Mouse (Mus musculus): ENCODE data around the gene Fermt1. TPM values are rescaled to one million over a fixed set of nuclear protein-coding genes. Genes with fewer than 3 reads are reported as not detected.

The Fermt1 gene
- polyA plus RNA-seq, 1 experiment = not detected

GRCm38 (mm10) chr2:132936176-132936575 is 9.5 kb downstream of the Fermt1 start:
- no peak for TF ChIP-seq TCF3 (IDR thresholded peaks at IDR 0.05; ENCODE audit: insufficient read length, low read depth)
- TF ChIP-seq CEBPB (IDR thresholded peaks at IDR 0.05; ENCODE audit: insufficient read depth, poor library complexity, severe bottlenecking) = no peak
- no peak for TF ChIP-seq TCF12 (IDR thresholded peaks at IDR 0.05; ENCODE audit: insufficient read depth, poor library complexity, severe bottlenecking)
- TF ChIP-seq MYOD1 (IDR thresholded peaks at IDR 0.05; ENCODE audit: control insufficient read depth in 1 of 3, insufficient read length in 2 of 3, low read depth in 2 of 3) = no peak
- no peak for TF ChIP-seq E2F4 (IDR thresholded peaks at IDR 0.05; ENCODE audit: insufficient read depth)
- no peak for TF ChIP-seq MYOG (IDR thresholded peaks at IDR 0.05; ENCODE audit: control insufficient read depth in 1 of 3, insufficient read depth in 1 of 3, insufficient read length in 2 of 3, low read depth in 2 of 3)
- no peak for TF ChIP-seq SRF (IDR thresholded peaks at IDR 0.05; ENCODE audit: control insufficient read depth, insufficient read length, low read depth)
- TF ChIP-seq POLR2AphosphoS2 (IDR thresholded peaks at IDR 0.05; ENCODE audit: insufficient read length, low read depth) = no peak
- TF ChIP-seq MAX (IDR thresholded peaks at IDR 0.05; ENCODE audit: low read depth) = no peak
- TF ChIP-seq POLR2A (IDR thresholded peaks at IDR 0.05; ENCODE audit: insufficient read length, low read depth) = no peak
- no peak for TF ChIP-seq USF1 (IDR thresholded peaks at IDR 0.05; ENCODE audit: low read depth)
- TF ChIP-seq REST (IDR thresholded peaks at IDR 0.05; ENCODE audit: insufficient read depth, insufficient read length) = no peak
- H3K27me3 ChIP-seq (ENCODE audit: control insufficient read depth, insufficient read depth, insufficient read length) = no peaks in the 10 kb centered on the region
- no peaks in the 10 kb centered on the region for H3K79me2 ChIP-seq (ENCODE audit: control insufficient read depth, insufficient read depth)
- no peaks in the 10 kb centered on the region for H3K36me3 ChIP-seq (ENCODE audit: control insufficient read depth, insufficient read depth)
- H3K4me3 ChIP-seq = no peak overlapping the region
- no peak overlapping the region for H3ac ChIP-seq (ENCODE audit: control insufficient read depth, insufficient read length)
- H3K4me2 ChIP-seq (ENCODE audit: low read depth) = no peak overlapping the region

GRCm38 (mm10) chr2:132934711-132935110 is 11.0 kb downstream of the Fermt1 start:
- Histone ChIP-seq H3K36me3 (ENCODE audit: control insufficient read depth, insufficient read depth) (no peaks in the 10 kb centered on the region), H3K4me3 (no peak overlapping the region), H3K79me2 (ENCODE audit: control insufficient read depth, insufficient read depth) (no peaks in the 10 kb centered on the region), H3ac (ENCODE audit: control insufficient read depth, insufficient read length) (no peak overlapping the region), H3K27me3 (ENCODE audit: control insufficient read depth, insufficient read depth, insufficient read length) (no peaks in the 10 kb centered on the region), H3K4me2 (ENCODE audit: low read depth) (no peak overlapping the region)
- TF ChIP-seq MYOG (IDR thresholded peaks at IDR 0.05; ENCODE audit: control insufficient read depth in 1 of 3, insufficient read depth in 1 of 3, insufficient read length in 2 of 3, low read depth in 2 of 3) (no peak), TCF12 (IDR thresholded peaks at IDR 0.05; ENCODE audit: insufficient read depth, poor library complexity, severe bottlenecking) (no peak), POLR2A (IDR thresholded peaks at IDR 0.05; ENCODE audit: insufficient read length, low read depth) (no peak), TCF3 (IDR thresholded peaks at IDR 0.05; ENCODE audit: insufficient read length, low read depth) (no peak)

GRCm38 (mm10) chr2:132934142-132934541 is 11.6 kb downstream of the Fermt1 start:
- Histone ChIP-seq H3K4me3 (no peak overlapping the region), H3K36me3 (ENCODE audit: control insufficient read depth, insufficient read depth) (no peaks in the 10 kb centered on the region), H3K27me3 (ENCODE audit: control insufficient read depth, insufficient read depth, insufficient read length) (no peaks in the 10 kb centered on the region), H3K79me2 (ENCODE audit: control insufficient read depth, insufficient read depth) (no peaks in the 10 kb centered on the region), H3K4me2 (ENCODE audit: low read depth) (no peak overlapping the region), H3ac (ENCODE audit: control insufficient read depth, insufficient read length) (no peak overlapping the region)
- TF ChIP-seq E2F4 (IDR thresholded peaks at IDR 0.05; ENCODE audit: insufficient read depth) (no peak), SRF (IDR thresholded peaks at IDR 0.05; ENCODE audit: control insufficient read depth, insufficient read length, low read depth) (no peak), CEBPB (IDR thresholded peaks at IDR 0.05; ENCODE audit: insufficient read depth, poor library complexity, severe bottlenecking) (no peak), MYOD1 (IDR thresholded peaks at IDR 0.05; ENCODE audit: control insufficient read depth in 1 of 3, insufficient read length in 2 of 3, low read depth in 2 of 3) (no peak), TCF3 (IDR thresholded peaks at IDR 0.05; ENCODE audit: insufficient read length, low read depth) (no peak), TCF12 (IDR thresholded peaks at IDR 0.05; ENCODE audit: insufficient read depth, poor library complexity, severe bottlenecking) (no peak), REST (IDR thresholded peaks at IDR 0.05; ENCODE audit: insufficient read depth, insufficient read length) (no peak), MAX (IDR thresholded peaks at IDR 0.05; ENCODE audit: low read depth) (no peak), POLR2AphosphoS2 (IDR thresholded peaks at IDR 0.05; ENCODE audit: insufficient read length, low read depth) (no peak), POLR2A (IDR thresholded peaks at IDR 0.05; ENCODE audit: insufficient read length, low read depth) (no peak), MYOG (IDR thresholded peaks at IDR 0.05; ENCODE audit: control insufficient read depth in 1 of 3, insufficient read depth in 1 of 3, insufficient read length in 2 of 3, low read depth in 2 of 3) (no peak), USF1 (IDR thresholded peaks at IDR 0.05; ENCODE audit: low read depth) (no peak)

GRCm38 (mm10) chr2:132928999-132929398 is 16.7 kb downstream of the Fermt1 start:
- H3K79me2 ChIP-seq (ENCODE audit: control insufficient read depth, insufficient read depth) = no peaks in the 10 kb centered on the region
- no peak overlapping the region for H3ac ChIP-seq (ENCODE audit: control insufficient read depth, insufficient read length)
- H3K4me2 ChIP-seq (ENCODE audit: low read depth) = no peak overlapping the region
- H3K4me3 ChIP-seq = no peak overlapping the region
- no peak for TF ChIP-seq REST (IDR thresholded peaks at IDR 0.05; ENCODE audit: insufficient read depth, insufficient read length)
- TF ChIP-seq MAX (IDR thresholded peaks at IDR 0.05; ENCODE audit: low read depth) = no peak
- TF ChIP-seq CEBPB (IDR thresholded peaks at IDR 0.05; ENCODE audit: insufficient read depth, poor library complexity, severe bottlenecking) = no peak
- no peak for TF ChIP-seq MYOG (IDR thresholded peaks at IDR 0.05; ENCODE audit: control insufficient read depth in 1 of 3, insufficient read depth in 1 of 3, insufficient read length in 2 of 3, low read depth in 2 of 3)
- TF ChIP-seq SRF (IDR thresholded peaks at IDR 0.05; ENCODE audit: control insufficient read depth, insufficient read length, low read depth) = no peak
- TF ChIP-seq TCF12 (IDR thresholded peaks at IDR 0.05; ENCODE audit: insufficient read depth, poor library complexity, severe bottlenecking) = no peak
- no peak for TF ChIP-seq USF1 (IDR thresholded peaks at IDR 0.05; ENCODE audit: low read depth)
- TF ChIP-seq POLR2AphosphoS2 (IDR thresholded peaks at IDR 0.05; ENCODE audit: insufficient read length, low read depth) = no peak
- no peaks in the 10 kb centered on the region for H3K27me3 ChIP-seq (ENCODE audit: control insufficient read depth, insufficient read depth, insufficient read length)
- H3K36me3 ChIP-seq (ENCODE audit: control insufficient read depth, insufficient read depth) = no peaks in the 10 kb centered on the region

- no peaks in the 10 kb centered on the region for H3K36me3 ChIP-seq (ENCODE audit: control insufficient read depth, insufficient read depth)
- no peaks in the 10 kb centered on the region for H3K79me2 ChIP-seq (ENCODE audit: control insufficient read depth, insufficient read depth)
- TF ChIP-seq POLR2A (IDR thresholded peaks at IDR 0.05; ENCODE audit: insufficient read length, low read depth) = no peak
- no peak for TF ChIP-seq REST (IDR thresholded peaks at IDR 0.05; ENCODE audit: insufficient read depth, insufficient read length)
- no peak for TF ChIP-seq MYOG (IDR thresholded peaks at IDR 0.05; ENCODE audit: control insufficient read depth in 1 of 3, insufficient read depth in 1 of 3, insufficient read length in 2 of 3, low read depth in 2 of 3)
- no peak for TF ChIP-seq CEBPB (IDR thresholded peaks at IDR 0.05; ENCODE audit: insufficient read depth, poor library complexity, severe bottlenecking)
- no peak for TF ChIP-seq USF1 (IDR thresholded peaks at IDR 0.05; ENCODE audit: low read depth)
- no peak for TF ChIP-seq TCF12 (IDR thresholded peaks at IDR 0.05; ENCODE audit: insufficient read depth, poor library complexity, severe bottlenecking)
- no peak for TF ChIP-seq E2F4 (IDR thresholded peaks at IDR 0.05; ENCODE audit: insufficient read depth)
- H3ac ChIP-seq (ENCODE audit: control insufficient read depth, insufficient read length) = no peak overlapping the region
- H3K27me3 ChIP-seq (ENCODE audit: control insufficient read depth, insufficient read depth, insufficient read length) = no peaks in the 10 kb centered on the region
- H3K4me2 ChIP-seq (ENCODE audit: low read depth) = no peak overlapping the region
- no peak overlapping the region for H3K4me3 ChIP-seq
These were observed 17.8 kb downstream of the Fermt1 start for GRCm38 (mm10) chr2:132927871-132928270.

Measured in myocyte (in vitro differentiated cells).